Mouse (Mus musculus) cortical plate, adult 2 months (tissue): ENCODE data around the gene Mgat4d.

ENCODE experiments used
- CTCF ChIP-seq: fragments of 200-500 bp; IDR thresholded peaks from 2 replicates; pipeline ENCODE4 v1.5.1; 2011; ENCODE audit warnings: mild to moderate bottlenecking, control low read depth, low read length; ENCODE audit not compliant: insufficient read depth; ENCODE audit errors: extremely low read depth
- POLR2A ChIP-seq: fragments of 200-500 bp; IDR thresholded peaks from 2 replicates; pipeline ENCODE4 v1.6.1; 2011; ENCODE audit warnings: mild to moderate bottlenecking, low read length, control low read depth; ENCODE audit not compliant: insufficient read depth; ENCODE audit errors: extremely low read depth

DNA sequence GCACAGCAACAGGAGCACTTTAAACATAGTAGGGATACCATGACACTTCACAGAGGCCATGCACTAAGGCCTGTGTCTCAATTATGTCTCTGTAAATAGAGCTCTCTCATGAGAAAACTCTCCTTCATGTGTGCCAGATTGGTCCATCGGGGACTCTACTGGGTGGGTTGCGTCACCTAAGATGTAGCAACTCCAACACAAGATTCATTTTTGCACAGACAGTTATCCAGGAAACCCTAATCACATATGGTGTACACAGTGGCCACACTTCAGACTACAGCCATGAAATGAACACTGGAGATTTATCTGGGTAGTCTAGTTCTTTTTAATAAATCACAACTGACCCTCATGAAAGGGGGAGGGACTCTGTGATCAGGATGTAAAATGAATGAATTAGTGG is 3.0 kb downstream of the Mgat4d start:
- TF ChIP-seq POLR2A (no peak), CTCF (no peak)
